Mouse (Mus musculus): Measurements from ENCODE around the gene Sh3tc1.
A peak's percentile ranks its signal among the peaks of the same experiment; 100 is the strongest.

Gene Sh3tc1

GRCm38 (mm10) chr5:35751016-35751415 is 11.2 kb upstream of the Sh3tc1 start:
- DNase-seq (ENCODE audit: low spot score): no peak

GRCm38 (mm10) chr5:35750026-35750425 is 10.2 kb upstream of the Sh3tc1 start:
- no peak for DNase-seq (ENCODE audit: low spot score)

- DNase-seq (ENCODE audit: low spot score): no peak
Measured at GRCm38 (mm10) chr5:35749416-35749815, 9.6 kb upstream of the Sh3tc1 start.

- DNase-seq (ENCODE audit: low spot score): peak; percentile 44
Measured at GRCm38 (mm10) chr5:35746910-35747309, 7.1 kb upstream of the Sh3tc1 start.

GRCm38 (mm10) chr5:35745406-35745805 is 5.6 kb upstream of the Sh3tc1 start:
- DNase-seq (ENCODE audit: low spot score): no peak

- no peak for DNase-seq (ENCODE audit: low spot score)
Measured at GRCm38 (mm10) chr5:35743990-35744722, 4.4 kb upstream of the Sh3tc1 start.

- DNase-seq (ENCODE audit: low spot score): no peak
Measured at GRCm38 (mm10) chr5:35743238-35743951, 3.6 kb upstream of the Sh3tc1 start.

- no peak for DNase-seq (ENCODE audit: low spot score)
Measured at GRCm38 (mm10) chr5:35741225-35741820, 1.5 kb upstream of the Sh3tc1 start.

GRCm38 (mm10) chr5:35740716-35741115 is 929 bp upstream of the Sh3tc1 start:
- DNase-seq (ENCODE audit: low spot score): no peak

- DNase-seq (ENCODE audit: low spot score): no peak
Measured at GRCm38 (mm10) chr5:35739005-35739404, 782 bp downstream of the Sh3tc1 start.

GRCm38 (mm10) chr5:35737231-35737901 is 2.4 kb downstream of the Sh3tc1 start:
- DNase-seq (ENCODE audit: low spot score): no peak

- DNase-seq (ENCODE audit: low spot score): no peak
Measured at GRCm38 (mm10) chr5:35733523-35733922, 6.3 kb downstream of the Sh3tc1 start.

GRCm38 (mm10) chr5:35731006-35731405 is 8.8 kb downstream of the Sh3tc1 start:
- no peak for DNase-seq (ENCODE audit: low spot score)

- no peak for DNase-seq (ENCODE audit: low spot score)
Measured at GRCm38 (mm10) chr5:35730552-35730951, 9.2 kb downstream of the Sh3tc1 start.

- no peak for DNase-seq (ENCODE audit: low spot score)
Measured at GRCm38 (mm10) chr5:35729844-35730243, 9.9 kb downstream of the Sh3tc1 start.

GRCm38 (mm10) chr5:35728957-35729460 is 10.8 kb downstream of the Sh3tc1 start:
- DNase-seq (ENCODE audit: low spot score): no peak

- DNase-seq (ENCODE audit: low spot score): no peak
Measured at GRCm38 (mm10) chr5:35728344-35728956, 11.3 kb downstream of the Sh3tc1 start.

GRCm38 (mm10) chr5:35727447-35727846 is 12.3 kb downstream of the Sh3tc1 start:
- DNase-seq (ENCODE audit: low spot score): no peak

GRCm38 (mm10) chr5:35725840-35726239 is 13.9 kb downstream of the Sh3tc1 start:
- no peak for DNase-seq (ENCODE audit: low spot score)

- no peak for DNase-seq (ENCODE audit: low spot score)
Measured at GRCm38 (mm10) chr5:35723900-35724299, 15.9 kb downstream of the Sh3tc1 start.

GRCm38 (mm10) chr5:35722654-35723053 is 17.1 kb downstream of the Sh3tc1 start:
- no peak for DNase-seq (ENCODE audit: low spot score)

- no peak for DNase-seq (ENCODE audit: low spot score)
Measured at GRCm38 (mm10) chr5:35721933-35722332, 17.9 kb downstream of the Sh3tc1 start.

Data from ovary, postnatal 10 days (tissue).